Mouse (Mus musculus): ENCODE results near the gene Tgfbrap1. TPM values are rescaled to one million over a fixed set of nuclear protein-coding genes. Genes with fewer than 3 reads are reported as not detected.
A peak's percentile ranks its signal among the peaks of the same experiment; 100 is the strongest.

The Tgfbrap1 gene
- polyA plus RNA-seq, 2 experiments: 2.7 to 4.7 TPM

GRCm38 (mm10) chr1:43091306-43092055, 7.0 kb downstream of the Tgfbrap1 start:
- Histone ChIP-seq H3K27ac (no peak overlapping the region), H3K9me3 (ENCODE audit: control insufficient read depth, low read length) (no peaks in the 10 kb centered on the region), H3K4me1 (replicated peaks; ENCODE audit: control insufficient read depth in 2 of 2, insufficient read depth in 2 of 2, low read length in 1 of 2) (peaks cover 4 to 9% of the 10 kb centered on the region in 2 experiments; a peak in 3 of 4 replicates), H3K27me3 (ENCODE audit: control insufficient read depth, insufficient read depth, low read length) (no peaks in the 10 kb centered on the region), H3K4me3 (ENCODE audit: insufficient read depth in 1 of 2, low read depth in 2 of 2, low read length in 2 of 2) (peak overlapping the region; percentile 80 to 90), H3K36me3 (replicated peaks; ENCODE audit: control insufficient read depth, insufficient read depth, low read depth) (no peaks in the 10 kb centered on the region), H3K9ac (replicated peaks) (peak overlapping the region; percentile 88), H3K4me2 (ENCODE audit: low read depth) (peak overlapping the region; percentile 90)
- WGBS (ENCODE audit: insufficient replicate concordance): 26% methylated on average over 13 of the region's 13 CpGs
- DNase-seq (ENCODE audit: low read depth in 3 of 3, low spot score in 3 of 3): no peak
- TF ChIP-seq EP300 (IDR thresholded peaks at IDR 0.05; ENCODE audit: low read depth) (no peak), CTCF (IDR thresholded peaks at IDR 0.05; ENCODE audit: low read depth) (no peak)
- ATAC-seq (ENCODE audit: insufficient read depth): peak; percentile 34

DNA sequence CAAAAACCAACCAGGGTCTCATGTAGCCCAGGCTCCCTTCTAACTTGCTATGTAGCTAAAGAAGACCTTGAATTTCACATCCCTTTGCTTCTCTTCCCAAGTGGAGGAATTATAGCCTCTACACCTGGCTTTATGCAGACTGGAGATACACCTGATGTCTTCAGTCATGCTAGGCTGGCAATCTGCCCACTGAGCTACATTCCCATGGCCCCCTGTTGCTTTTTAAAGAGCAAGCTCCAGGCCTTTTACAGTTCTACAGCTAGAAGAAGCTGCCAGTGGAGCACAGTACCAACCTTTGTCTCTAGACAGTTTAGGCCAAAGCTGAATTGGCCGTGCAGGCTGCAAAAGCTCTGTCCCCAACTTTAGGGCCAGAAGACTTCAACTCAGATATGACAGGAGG, 8.0 kb downstream of the Tgfbrap1 start:
- 61% methylated on average over 1 of the region's 1 CpGs for WGBS (ENCODE audit: insufficient replicate concordance)
- no peaks in the 10 kb centered on the region for H3K9me3 ChIP-seq (ENCODE audit: control insufficient read depth, low read length)
- no peak overlapping the region for H3K9ac ChIP-seq (replicated peaks)
- no peaks in the 10 kb centered on the region for H3K36me3 ChIP-seq (replicated peaks; ENCODE audit: control insufficient read depth, insufficient read depth, low read depth)
- DNase-seq (ENCODE audit: low read depth in 3 of 3, low spot score in 3 of 3) (no peak), ATAC-seq (ENCODE audit: insufficient read depth) (no peak)
- H3K27me3 ChIP-seq (ENCODE audit: control insufficient read depth, insufficient read depth, low read length): no peaks in the 10 kb centered on the region
- H3K4me2 ChIP-seq (ENCODE audit: low read depth): no peak overlapping the region
- TF ChIP-seq EP300 (IDR thresholded peaks at IDR 0.05; ENCODE audit: low read depth) (no peak), CTCF (IDR thresholded peaks at IDR 0.05; ENCODE audit: low read depth) (no peak)
- peaks cover 4 to 9% of the 10 kb centered on the region in 2 experiments; a peak in 3 of 4 replicates for H3K4me1 ChIP-seq (replicated peaks; ENCODE audit: control insufficient read depth in 2 of 2, insufficient read depth in 2 of 2, low read length in 1 of 2)
- H3K27ac ChIP-seq: no peak overlapping the region
- no peak overlapping the region for H3K4me3 ChIP-seq (ENCODE audit: insufficient read depth in 1 of 2, low read depth in 2 of 2, low read length in 2 of 2)

DNA sequence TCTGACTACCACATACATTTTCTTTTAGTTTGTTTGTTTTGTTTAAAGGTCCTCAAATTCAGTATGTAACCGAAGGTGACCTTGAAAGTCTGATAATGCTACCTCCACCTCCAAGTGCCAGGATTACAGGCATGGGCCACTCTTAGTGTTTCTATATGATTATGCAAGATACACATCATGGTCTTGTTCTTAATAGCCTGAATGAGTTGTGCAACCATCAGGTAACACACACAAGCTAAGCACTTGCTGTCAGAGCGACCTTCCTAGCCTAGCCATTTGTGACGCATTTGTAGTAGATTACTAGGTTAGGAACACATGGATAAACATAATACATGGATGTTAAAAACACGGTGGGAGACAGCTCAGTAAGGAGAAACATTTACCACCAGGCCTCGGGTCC, 15.5 kb downstream of the Tgfbrap1 start:
- Histone ChIP-seq H3K27me3 (ENCODE audit: control insufficient read depth, insufficient read depth, low read length) (no peaks in the 10 kb centered on the region), H3K4me2 (ENCODE audit: low read depth) (no peak overlapping the region), H3K27ac (no peak overlapping the region), H3K4me1 (replicated peaks; ENCODE audit: control insufficient read depth in 2 of 2, insufficient read depth in 2 of 2, low read length in 1 of 2) (no peaks in the 10 kb centered on the region), H3K9me3 (ENCODE audit: control insufficient read depth, low read length) (no peaks in the 10 kb centered on the region), H3K36me3 (replicated peaks; ENCODE audit: control insufficient read depth, insufficient read depth, low read depth) (no peaks in the 10 kb centered on the region), H3K9ac (replicated peaks) (no peak overlapping the region), H3K4me3 (ENCODE audit: insufficient read depth in 1 of 2, low read depth in 2 of 2, low read length in 2 of 2) (no peak overlapping the region)
- ATAC-seq (ENCODE audit: insufficient read depth) (no peak), DNase-seq (ENCODE audit: low read depth in 3 of 3, low spot score in 3 of 3) (no peak)
- WGBS (ENCODE audit: insufficient replicate concordance): 64% methylated on average over 5 of the region's 5 CpGs
- TF ChIP-seq CTCF (IDR thresholded peaks at IDR 0.05; ENCODE audit: low read depth): no peak
- TF ChIP-seq EP300 (IDR thresholded peaks at IDR 0.05; ENCODE audit: low read depth): no peak

GRCm38 (mm10) chr1:43078124-43078523, 20.3 kb downstream of the Tgfbrap1 start:
- DNase-seq (ENCODE audit: low read depth in 3 of 3, low spot score in 3 of 3): no peak
- Histone ChIP-seq H3K27me3 (ENCODE audit: control insufficient read depth, insufficient read depth, low read length) (no peaks in the 10 kb centered on the region), H3K4me3 (ENCODE audit: insufficient read depth in 1 of 2, low read depth in 2 of 2, low read length in 2 of 2) (no peak overlapping the region), H3K36me3 (replicated peaks; ENCODE audit: control insufficient read depth, insufficient read depth, low read depth) (no peaks in the 10 kb centered on the region), H3K27ac (no peak overlapping the region), H3K9me3 (ENCODE audit: control insufficient read depth, low read length) (no peaks in the 10 kb centered on the region), H3K4me2 (ENCODE audit: low read depth) (no peak overlapping the region), H3K9ac (replicated peaks) (no peak overlapping the region), H3K4me1 (replicated peaks; ENCODE audit: control insufficient read depth in 2 of 2, insufficient read depth in 2 of 2, low read length in 1 of 2) (no peaks in the 10 kb centered on the region)
- WGBS (ENCODE audit: insufficient replicate concordance): 36% methylated on average over 2 of the region's 2 CpGs
- TF ChIP-seq EP300 (IDR thresholded peaks at IDR 0.05; ENCODE audit: low read depth): no peak
- TF ChIP-seq CTCF (IDR thresholded peaks at IDR 0.05; ENCODE audit: low read depth): no peak
- ATAC-seq (ENCODE audit: insufficient read depth): no peak

DNA sequence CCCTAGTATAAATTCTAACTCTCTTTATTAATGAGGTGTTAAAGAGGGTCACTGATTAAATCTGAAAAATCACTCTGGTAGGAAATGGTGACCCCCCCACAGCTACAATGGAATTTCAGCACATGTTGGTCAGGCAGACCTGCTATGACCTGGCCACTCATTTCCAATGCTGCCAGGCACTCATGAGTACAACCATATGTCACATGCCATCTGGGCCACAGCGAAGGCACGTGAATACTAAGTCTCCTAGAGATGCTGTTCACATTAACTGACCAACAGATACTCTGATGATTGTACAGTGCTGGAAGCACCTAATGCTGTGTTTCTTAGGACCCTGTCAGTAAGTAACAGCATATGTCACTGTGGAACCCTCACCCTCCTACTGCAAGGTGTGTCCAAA, 23.6 kb downstream of the Tgfbrap1 start:
- DNase-seq (ENCODE audit: low read depth in 3 of 3, low spot score in 3 of 3): no peak
- ATAC-seq (ENCODE audit: insufficient read depth): no peak
- Histone ChIP-seq H3K4me3 (ENCODE audit: insufficient read depth in 1 of 2, low read depth in 2 of 2, low read length in 2 of 2) (no peak overlapping the region), H3K27ac (no peak overlapping the region), H3K4me1 (replicated peaks; ENCODE audit: control insufficient read depth in 2 of 2, insufficient read depth in 2 of 2, low read length in 1 of 2) (no peaks in the 10 kb centered on the region; a peak in 1 of 4 replicates), H3K27me3 (ENCODE audit: control insufficient read depth, insufficient read depth, low read length) (no peaks in the 10 kb centered on the region), H3K9ac (replicated peaks) (no peak overlapping the region), H3K36me3 (replicated peaks; ENCODE audit: control insufficient read depth, insufficient read depth, low read depth) (no peaks in the 10 kb centered on the region), H3K9me3 (ENCODE audit: control insufficient read depth, low read length) (no peaks in the 10 kb centered on the region), H3K4me2 (ENCODE audit: low read depth) (no peak overlapping the region)
- no peak for TF ChIP-seq EP300 (IDR thresholded peaks at IDR 0.05; ENCODE audit: low read depth)
- TF ChIP-seq CTCF (IDR thresholded peaks at IDR 0.05; ENCODE audit: low read depth): no peak
- whole genome bisulfite sequencing (ENCODE audit: insufficient replicate concordance): 92% methylated on average over 2 of the region's 2 CpGs
